Comparison of ENCODE assay signal across 9 mouse cellular contexts in genomic region chr10:78068541-78068940, GRCm38 (mm10). TPM values are rescaled to one million over a fixed set of nuclear protein-coding genes. Genes with fewer than 3 reads are reported as not detected.
DNase-seq lines count a peak whose midpoint lies in the region; ATAC-seq and TF ChIP-seq lines count a peak whose summit lies in the region.
"Had no signal": no experiment of that assay in that cellular context is flagged by ENCODE, and none has a peak within 500 bp of the region (broad histone marks: within the 10 kb centered on the region; RNA-seq: fewer than 3 reads in every experiment).

No protein-coding gene starts in this region.

- H3K27ac ChIP-seq in heart, embryonic 11.5 days (ENCODE audit: low read depth, low read length) = no peak overlapping the region
- H3K27ac ChIP-seq in bone marrow macrophage, adult 2 months (ENCODE audit: insufficient read depth, low read depth, low read length) = no peak overlapping the region
- H3K27ac ChIP-seq in hindbrain, embryonic 11.5 days (ENCODE audit: low read depth, low read length) = no peak overlapping the region
- no peak overlapping the region for H3K27ac ChIP-seq in midbrain, embryonic 13.5 days

- peaks cover 12% of the 10 kb centered on the region; the same call in 1 of the 2 replicates for H3K27me3 ChIP-seq in heart, embryonic 11.5 days (ENCODE audit: control insufficient read depth, insufficient read depth, low read length)
- peaks cover 9% of the 10 kb centered on the region; the same call in 1 of the 2 replicates for H3K27me3 ChIP-seq in hindbrain, embryonic 11.5 days (ENCODE audit: control insufficient read depth, insufficient read depth, low read length)
- peaks cover 42% of the 10 kb centered on the region for H3K27me3 ChIP-seq in midbrain, embryonic 13.5 days

- intact Hi-C loops in heart, postnatal 25 days (cut with DNase I) = loop anchor here (2.0 kb wide), 1 partner anchor 92 kb away; no protein-coding TSS in a partner anchor

- no peak for ATAC-seq in heart, embryonic 11.5 days (replicated peaks; ENCODE audit: insufficient number of reproducible peaks, low FRiP score, low TSS enrichment)
- no peak for ATAC-seq in hindbrain, embryonic 11.5 days (ENCODE audit: low FRiP score)
- no peak for ATAC-seq in midbrain, embryonic 13.5 days

- no peak for TF ChIP-seq POLR2A in bone marrow macrophage, adult 2 months (IDR thresholded peaks at IDR 0.05; ENCODE audit: borderline replicate concordance, low read depth, low read length)

- H3K4me3 ChIP-seq in heart, embryonic 11.5 days (ENCODE audit: low read depth, low read length) = peak overlapping the region; percentile 62
- H3K4me3 ChIP-seq in bone marrow macrophage, adult 2 months (ENCODE audit: insufficient read depth, low read length) = peak overlapping the region; percentile 66
- peak overlapping the region; percentile 60 for H3K4me3 ChIP-seq in hindbrain, embryonic 11.5 days (ENCODE audit: low read depth, low read length)
- H3K4me3 ChIP-seq in midbrain, embryonic 13.5 days (replicated peaks) = peak overlapping the region; percentile 62

- no peak for DNase-seq in heart, postnatal 25 days (ENCODE audit: low spot score)
- no peak for DNase-seq in hindbrain, embryonic 11.5 days (ENCODE audit: low spot score)
- DNase-seq in right cerebral cortex, postnatal 14 days = no peak
- no peak for DNase-seq in thymus, adult 18-20 months
- DNase-seq in T-cell, adult 2 months (ENCODE audit: low spot score) = no peak

- H3K36me3 ChIP-seq in heart, embryonic 11.5 days (ENCODE audit: control insufficient read depth, insufficient read depth, low read length) = no peaks in the 10 kb centered on the region
- H3K36me3 ChIP-seq in hindbrain, embryonic 11.5 days (ENCODE audit: control insufficient read depth, insufficient read depth, low read length) = no peaks in the 10 kb centered on the region
- H3K36me3 ChIP-seq in midbrain, embryonic 13.5 days = no peaks in the 10 kb centered on the region

- 17% methylated on average over 11 of the region's 11 CpGs for WGBS in heart, embryonic 11.5 days (ENCODE audit: insufficient replicate concordance)
- WGBS in hindbrain, embryonic 11.5 days = 32% methylated on average over 11 of the region's 11 CpGs
- WGBS in midbrain, embryonic 13.5 days = 26% methylated on average over 11 of the region's 11 CpGs

- TF ChIP-seq CTCF in bone marrow macrophage, adult 2 months (IDR thresholded peaks at IDR 0.05; ENCODE audit: low read depth, low read length) = no peak

- H3K9me3 ChIP-seq in heart, embryonic 11.5 days (replicated peaks; ENCODE audit: control insufficient read depth, low read length) = no peaks in the 10 kb centered on the region
- no peaks in the 10 kb centered on the region for H3K9me3 ChIP-seq in hindbrain, embryonic 11.5 days (ENCODE audit: control insufficient read depth, low read length)
- H3K9me3 ChIP-seq in midbrain, embryonic 13.5 days = no peaks in the 10 kb centered on the region

- H3K4me1 ChIP-seq in heart, embryonic 11.5 days (ENCODE audit: control insufficient read depth, insufficient read depth, low read length) = no peaks in the 10 kb centered on the region
- H3K4me1 ChIP-seq in bone marrow macrophage, adult 2 months (ENCODE audit: control insufficient read depth, insufficient read depth, low read length) = peaks cover 6% of the 10 kb centered on the region
- H3K4me1 ChIP-seq in hindbrain, embryonic 11.5 days (replicated peaks; ENCODE audit: control insufficient read depth, insufficient read depth, low read length) = no peaks in the 10 kb centered on the region
- peaks cover 15% of the 10 kb centered on the region for H3K4me1 ChIP-seq in midbrain, embryonic 13.5 days (replicated peaks)

- peak overlapping the region; percentile 68; the same call in 1 of the 2 replicates for H3K9ac ChIP-seq in heart, embryonic 11.5 days (ENCODE audit: low read depth, low read length)
- no peak overlapping the region for H3K9ac ChIP-seq in hindbrain, embryonic 11.5 days (ENCODE audit: low read depth, low read length)
- no peak overlapping the region for H3K9ac ChIP-seq in midbrain, embryonic 13.5 days (replicated peaks)

- H3K4me2 ChIP-seq in heart, embryonic 11.5 days = peak overlapping the region; percentile 93
- H3K4me2 ChIP-seq in hindbrain, embryonic 11.5 days (replicated peaks; ENCODE audit: low read depth, low read length) = peak overlapping the region; percentile 99
- H3K4me2 ChIP-seq in midbrain, embryonic 13.5 days (replicated peaks) = peak overlapping the region; percentile 98

RNA-seq across cellular contexts. Expression of gene Icosl, which starts 0.6 kb away (rescaled TPM):
- 1.1 and 1.5 TPM in 2 replicates for polyA plus RNA-seq in heart, embryonic 11.5 days (2014; fragmentation: Nextera tagmentation; extraction: Ambion mirVana)
- total RNA-seq in heart, postnatal 25 days (2021) = 1 to 10 TPM; 4.2 to 7.2 TPM
- polyA plus RNA-seq in bone marrow macrophage, adult 2 months (2012; ENCODE audit: insufficient read depth, insufficient read length, missing spikeins) = 18.6 and 20.8 TPM in 2 replicates
- polyA plus RNA-seq in hindbrain, embryonic 11.5 days (2014; fragmentation: Nextera tagmentation; extraction: Ambion mirVana) = 1.4 TPM in 2 replicates
- 0.52 and 0.82 TPM in 2 replicates for polyA plus RNA-seq in midbrain, embryonic 13.5 days (2015; fragmentation: Nextera tagmentation; extraction: Ambion mirVana)
- total RNA-seq: MEL had no signal

RNA-seq across cellular contexts. Expression of gene Aire, which starts 25.1 kb away (rescaled TPM):
- 0.16 and 0.49 TPM in 2 replicates for polyA plus RNA-seq in heart, embryonic 11.5 days (2014; fragmentation: Nextera tagmentation; extraction: Ambion mirVana)
- not detected for total RNA-seq in heart, postnatal 25 days (2021)
- polyA plus RNA-seq in bone marrow macrophage, adult 2 months (2012; ENCODE audit: insufficient read depth, insufficient read length, missing spikeins) = not detected in 2 replicates
- polyA plus RNA-seq in hindbrain, embryonic 11.5 days (2014; fragmentation: Nextera tagmentation; extraction: Ambion mirVana) = 0.11 and 0.28 TPM in 2 replicates
- polyA plus RNA-seq in midbrain, embryonic 13.5 days (2015; fragmentation: Nextera tagmentation; extraction: Ambion mirVana) = 0.10 and 0.24 TPM in 2 replicates
- total RNA-seq: MEL had no signal

RNA-seq across cellular contexts. Expression of gene Dnmt3l, which starts 26.8 kb away (rescaled TPM):
- polyA plus RNA-seq in heart, embryonic 11.5 days (2014; fragmentation: Nextera tagmentation; extraction: Ambion mirVana) = 0.34 TPM in 1 of 2 replicates, not detected in the other
- total RNA-seq in heart, postnatal 25 days (2021) = under 1 TPM in 1 of 2 experiments, not detected in 1; 0.22 TPM
- 1.5 and 2.2 TPM in 2 replicates for polyA plus RNA-seq in bone marrow macrophage, adult 2 months (2012; ENCODE audit: insufficient read depth, insufficient read length, missing spikeins)
- not detected in 2 replicates for polyA plus RNA-seq in hindbrain, embryonic 11.5 days (2014; fragmentation: Nextera tagmentation; extraction: Ambion mirVana)
- polyA plus RNA-seq in midbrain, embryonic 13.5 days (2015; fragmentation: Nextera tagmentation; extraction: Ambion mirVana) = not detected in 2 replicates
- total RNA-seq: MEL had no signal

RNA-seq across cellular contexts. Expression of gene Pfkl, which starts 58.7 kb away (rescaled TPM):
- polyA plus RNA-seq in heart, embryonic 11.5 days (2014; fragmentation: Nextera tagmentation; extraction: Ambion mirVana) = 168 and 194 TPM in 2 replicates
- 100 to 1,000 TPM; 106 to 115 TPM for total RNA-seq in heart, postnatal 25 days (2021)
- polyA plus RNA-seq in bone marrow macrophage, adult 2 months (2012; ENCODE audit: insufficient read depth, insufficient read length, missing spikeins) = 24.1 and 32.1 TPM in 2 replicates
- 85.5 and 114 TPM in 2 replicates for polyA plus RNA-seq in hindbrain, embryonic 11.5 days (2014; fragmentation: Nextera tagmentation; extraction: Ambion mirVana)
- polyA plus RNA-seq in midbrain, embryonic 13.5 days (2015; fragmentation: Nextera tagmentation; extraction: Ambion mirVana) = 96.9 and 106 TPM in 2 replicates
